Mouse (Mus musculus) embryonic facial prominence, embryonic 12.5 days (tissue): ENCODE results near the gene Zbtb12. TPM values are rescaled to one million over a fixed set of nuclear protein-coding genes. Genes with fewer than 3 reads are reported as not detected.

Experiments used
- ATAC-seq: fragments of 200-750 bp; cut with Nextera tagmentation; 2 replicates; pipeline ENCODE4 v1.8.0; 2017; ENCODE audit not compliant: insufficient number of reproducible peaks, insufficient read depth, low FRiP score, low TSS enrichment
- H3K27ac ChIP-seq: fragments of 300-500 bp; sonication (generic); 2 replicates; pipeline ENCODE4 v1.5.1; 2016; ENCODE audit warnings: mild to moderate bottlenecking
- H3K27me3 ChIP-seq: fragments of 300-500 bp; sonication (generic); 2 replicates; pipeline ENCODE4 v1.6.1; 2016; ENCODE audit warnings: mild to moderate bottlenecking, moderate library complexity
- H3K36me3 ChIP-seq: fragments of 300-500 bp; sonication (generic); 2 replicates; pipeline ENCODE4 v1.6.1; 2016; ENCODE audit warnings: mild to moderate bottlenecking
- H3K4me1 ChIP-seq: fragments of 300-500 bp; sonication (generic); 2 replicates; pipeline ENCODE4 v1.6.1; 2016
- H3K4me2 ChIP-seq: fragments of 300-500 bp; sonication (generic); replicated peaks from 2 replicates; pipeline ENCODE4 v1.6.1; 2016; ENCODE audit warnings: mild to moderate bottlenecking, moderate library complexity
- H3K4me3 ChIP-seq: fragments of 300-500 bp; sonication (generic); 2 replicates; pipeline ENCODE4 v1.5.1; 2016; ENCODE audit warnings: mild to moderate bottlenecking
- H3K9ac ChIP-seq: fragments of 300-500 bp; sonication (generic); 2 replicates; pipeline ENCODE4 v1.6.1; 2016; ENCODE audit warnings: mild to moderate bottlenecking, moderate library complexity
- H3K9me3 ChIP-seq: fragments of 300-500 bp; sonication (generic); 2 replicates; pipeline ENCODE4 v1.6.1; 2016; ENCODE audit warnings: mild to moderate bottlenecking, moderate library complexity
- WGBS: fragments of 180-500 bp; shearing (Covaris S2); methylation state at CpG from one replicate; pipeline ENCODE4 v1.1.7; 2016; 5-methylcytosine and 5-hydroxymethylcytosine counted together
- polyA plus RNA-seq: library from polyadenylated mRNA; unstranded; fragments of >200 nt; fragmentation: Nextera tagmentation; extraction: Ambion mirVana; gene quantifications from 2 replicates; pipeline ENCODE4 v1.2.1, GENCODE M21; 2016

Zbtb12 gene
- polyA plus RNA-seq, 1 experiment from 2014 or later, result 8.9 TPM

- Histone ChIP-seq H3K27me3 (0 out of 2 replicates have a peak, but pooled peaks cover 4% of the 10 kb centered on the region), H3K4me1 (peaks cover 20% of the 10 kb centered on the region), H3K36me3 (no peaks in the 10 kb centered on the region), H3K27ac (no peak overlapping the region), H3K4me3 (no peak overlapping the region), H3K9ac (no peak overlapping the region), H3K9me3 (no peaks in the 10 kb centered on the region), H3K4me2 (no peak overlapping the region)
- no peak for ATAC-seq
Measured at GRCm38 (mm10) chr17:34881166-34881565, 1.9 kb downstream of the Zbtb12 start.

GRCm38 (mm10) chr17:34881683-34882310, 2.5 kb downstream of the Zbtb12 start, which contains the start of gene Gm20547:
TSS of gene Gm20547 (minus strand) at chr17:34882042.
- 6% methylated on average over 15 of the region's 15 CpGs for WGBS
- ATAC-seq, result no peak
- no peaks in the 10 kb centered on the region for H3K9me3 ChIP-seq
- 0 out of 2 replicates have a peak, but pooled peaks cover 4% of the 10 kb centered on the region for H3K27me3 ChIP-seq
- no peak within 1 kb of the TSS for H3K27ac ChIP-seq
- peaks cover 20% of the 10 kb centered on the region for H3K4me1 ChIP-seq
- H3K4me2 ChIP-seq, result no peak within 1 kb of the TSS
- no peak within 1 kb of the TSS for H3K4me3 ChIP-seq
- no peaks in the 10 kb centered on the region for H3K36me3 ChIP-seq
- no peak within 1 kb of the TSS for H3K9ac ChIP-seq

DNA sequence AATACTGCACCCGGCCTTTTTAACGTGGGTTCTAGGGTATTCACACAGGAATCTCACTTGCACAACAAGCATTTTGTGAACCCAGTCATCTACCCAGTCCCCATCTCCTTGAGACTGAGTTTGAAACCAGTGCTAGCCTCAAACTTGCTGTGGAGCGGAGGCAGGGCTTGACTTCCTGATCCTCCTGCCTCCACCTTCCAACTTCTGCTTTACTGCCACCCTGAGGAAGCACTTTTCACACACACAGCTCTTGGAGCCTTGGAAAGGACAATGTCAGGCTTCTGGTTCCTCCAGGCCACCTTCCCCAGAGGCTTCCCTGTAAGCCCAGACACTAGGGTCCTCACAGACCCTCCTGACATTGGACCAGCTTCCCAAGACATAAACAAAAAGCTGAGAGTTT, 4.0 kb downstream of the Zbtb12 start:
- 70% methylated on average over 3 of the region's 3 CpGs for WGBS
- Histone ChIP-seq H3K27ac (no peak overlapping the region), H3K4me1 (peaks cover 20% of the 10 kb centered on the region), H3K4me2 (no peak overlapping the region), H3K9ac (no peak overlapping the region), H3K27me3 (0 out of 2 replicates have a peak, but pooled peaks cover 4% of the 10 kb centered on the region), H3K4me3 (no peak overlapping the region), H3K9me3 (no peaks in the 10 kb centered on the region), H3K36me3 (no peaks in the 10 kb centered on the region)
- ATAC-seq, result no peak

DNA sequence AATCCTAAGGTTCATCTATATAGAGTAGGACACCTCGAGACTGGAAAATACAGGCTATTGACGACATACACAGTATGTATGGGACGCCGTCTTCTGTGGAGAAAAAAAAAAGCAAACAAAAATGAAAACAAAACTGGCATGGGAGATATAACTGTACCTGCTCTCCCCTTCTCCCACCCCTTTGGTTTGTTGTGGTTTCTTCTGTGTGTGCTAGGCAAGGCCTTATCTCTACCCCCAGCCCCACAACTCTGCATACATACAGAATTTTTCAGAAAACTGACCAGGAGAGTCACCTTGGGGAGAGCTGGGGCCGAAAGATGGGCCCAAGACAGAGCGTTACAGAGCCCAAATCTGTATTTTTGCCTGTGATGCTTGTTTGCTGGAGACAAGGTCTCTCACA, 5.4 kb downstream of the Zbtb12 start:
- no peak for ATAC-seq
- Histone ChIP-seq H3K4me3 (no peak overlapping the region), H3K9ac (no peak overlapping the region), H3K4me2 (no peak overlapping the region), H3K4me1 (peaks cover 14% of the 10 kb centered on the region; the same call in 1 of the 2 replicates), H3K27ac (no peak overlapping the region), H3K27me3 (0 out of 2 replicates have a peak, but pooled peaks cover 2% of the 10 kb centered on the region), H3K36me3 (no peaks in the 10 kb centered on the region), H3K9me3 (no peaks in the 10 kb centered on the region)
- 87% methylated on average over 6 of the region's 6 CpGs for WGBS

GRCm38 (mm10) chr17:34885615-34886014, 6.3 kb downstream of the Zbtb12 start:
- Histone ChIP-seq H3K4me1 (peaks cover 11% of the 10 kb centered on the region; the same call in 1 of the 2 replicates), H3K36me3 (no peaks in the 10 kb centered on the region), H3K4me2 (no peak overlapping the region), H3K27ac (no peak overlapping the region), H3K27me3 (no peaks in the 10 kb centered on the region), H3K9me3 (no peaks in the 10 kb centered on the region), H3K4me3 (no peak overlapping the region), H3K9ac (no peak overlapping the region)
- ATAC-seq, result no peak
- WGBS, result 72% methylated on average over 3 of the region's 3 CpGs

GRCm38 (mm10) chr17:34887942-34888341, 8.7 kb downstream of the Zbtb12 start:
- WGBS, result 77% methylated on average over 5 of the region's 5 CpGs

GRCm38 (mm10) chr17:34890074-34890743, 10.9 kb downstream of the Zbtb12 start:
- H3K4me2 ChIP-seq, result no peak overlapping the region
- H3K4me1 ChIP-seq, result peaks cover 6% of the 10 kb centered on the region
- H3K9ac ChIP-seq, result no peak overlapping the region
- ATAC-seq, result no peak
- no peaks in the 10 kb centered on the region for H3K9me3 ChIP-seq
- 84% methylated on average over 12 of the region's 12 CpGs for WGBS
- no peak overlapping the region for H3K4me3 ChIP-seq
- H3K27me3 ChIP-seq, result no peaks in the 10 kb centered on the region
- H3K27ac ChIP-seq, result no peak overlapping the region
- no peaks in the 10 kb centered on the region for H3K36me3 ChIP-seq

More at GRCm38 (mm10) chr17:34887942-34888341, 8.7 kb downstream of the Zbtb12 start:
- Histone ChIP-seq H3K27ac (no peak overlapping the region), H3K4me2 (no peak overlapping the region), H3K27me3 (no peaks in the 10 kb centered on the region), H3K9ac (no peak overlapping the region), H3K36me3 (no peaks in the 10 kb centered on the region), H3K4me1 (peaks cover 6% of the 10 kb centered on the region; the same call in 1 of the 2 replicates), H3K9me3 (no peaks in the 10 kb centered on the region), H3K4me3 (no peak overlapping the region)
- ATAC-seq, result no peak

- no peak overlapping the region for H3K4me2 ChIP-seq
- no peak overlapping the region for H3K27ac ChIP-seq
- H3K9ac ChIP-seq, result no peak overlapping the region
- peaks cover 7% of the 10 kb centered on the region for H3K36me3 ChIP-seq
- 0 out of 2 replicates have a peak, but pooled peaks cover 4% of the 10 kb centered on the region for H3K9me3 ChIP-seq
- no peaks in the 10 kb centered on the region for H3K27me3 ChIP-seq
- no peak overlapping the region for H3K4me3 ChIP-seq
- WGBS, result 95% methylated on average over 2 of the region's 2 CpGs
- no peak for ATAC-seq
- H3K4me1 ChIP-seq, result peaks cover 18% of the 10 kb centered on the region
Measured at GRCm38 (mm10) chr17:34891377-34891776, 12.1 kb downstream of the Zbtb12 start.

DNA sequence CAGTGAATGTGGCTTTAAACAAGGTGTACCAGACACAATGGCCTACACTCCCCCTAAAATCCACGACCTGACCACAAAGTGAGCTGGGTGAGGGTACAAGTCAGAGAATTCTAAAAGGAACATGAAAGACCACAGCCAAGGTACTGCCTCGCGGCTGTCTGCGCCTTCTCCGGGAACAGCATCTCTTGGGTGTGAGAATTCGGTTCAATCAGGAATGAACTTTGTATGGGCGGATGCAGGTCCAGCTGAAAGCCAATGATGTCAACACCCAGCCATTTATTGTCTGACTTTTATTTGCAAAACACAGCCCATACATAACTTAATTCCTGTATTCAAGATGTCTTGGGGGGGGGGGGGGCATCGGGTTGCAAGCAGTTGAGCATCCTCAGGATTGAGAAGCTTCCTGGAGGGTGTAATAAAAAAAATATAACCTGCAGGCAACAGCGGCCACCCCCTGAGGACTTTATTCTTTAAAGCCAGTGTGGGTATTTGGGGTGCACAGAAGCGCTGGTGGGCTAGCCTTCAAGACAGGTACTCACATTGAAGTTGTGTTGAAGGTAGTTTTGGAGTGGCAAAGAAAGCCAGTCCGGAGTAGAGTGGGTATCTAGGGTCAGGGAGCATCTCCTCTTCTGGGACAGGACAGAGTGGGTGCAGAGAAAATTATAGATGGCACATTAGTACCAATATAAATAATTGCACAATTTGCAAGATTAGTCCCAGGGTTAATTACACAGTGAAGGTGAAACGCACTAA, 14.0 kb downstream of the Zbtb12 start:
- Histone ChIP-seq H3K27ac (0 out of 2 replicates have a peak overlapping the region, but pooled peaks have one; percentile 95), H3K4me1 (peaks cover 29% of the 10 kb centered on the region), H3K9me3 (0 out of 2 replicates have a peak, but pooled peaks cover 4% of the 10 kb centered on the region), H3K27me3 (no peaks in the 10 kb centered on the region), H3K4me3 (peak overlapping the region; percentile 83; the same call in 1 of the 2 replicates), H3K9ac (no peak overlapping the region), H3K36me3 (peaks cover 9% of the 10 kb centered on the region), H3K4me2 (peak overlapping the region; percentile 97)
- no peak for ATAC-seq
- WGBS, result 76% methylated on average over 12 of the region's 12 CpGs

DNA sequence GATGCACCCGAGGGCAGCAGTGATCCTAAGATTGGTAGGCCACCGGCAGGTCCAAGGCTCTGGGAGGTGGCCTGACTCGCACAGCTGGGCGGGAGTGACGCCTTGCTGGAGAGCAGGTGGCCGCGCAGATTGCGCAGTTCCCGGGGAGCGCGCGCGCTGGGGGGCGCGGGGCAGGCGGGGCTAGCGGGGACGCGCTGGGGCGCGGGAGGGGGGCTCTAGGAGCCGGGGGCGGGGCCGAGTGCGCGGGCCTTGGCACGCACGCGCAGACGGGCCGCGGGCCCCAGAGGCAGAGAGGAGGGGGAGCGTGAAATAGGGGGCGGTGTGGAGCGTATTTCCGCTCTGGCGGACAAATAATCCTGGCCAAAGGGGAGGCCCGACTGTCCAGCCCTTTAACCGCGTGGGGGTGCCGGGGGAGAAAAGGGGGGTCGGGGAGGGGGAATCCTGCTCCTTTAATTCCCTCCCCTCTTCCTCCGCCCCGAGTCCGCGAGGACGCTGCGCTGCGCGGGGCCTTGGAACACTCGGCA, 14.9 kb downstream of the Zbtb12 start:
- H3K36me3 ChIP-seq, result peaks cover 9% of the 10 kb centered on the region
- under 1% methylated on average over 49 of the region's 51 CpGs for WGBS
- H3K27ac ChIP-seq, result peak overlapping the region; percentile 95
- peak; percentile 86 for ATAC-seq
- H3K9ac ChIP-seq, result peak overlapping the region; percentile 95
- H3K4me3 ChIP-seq, result peak overlapping the region; percentile 83
- no peaks in the 10 kb centered on the region for H3K27me3 ChIP-seq
- peaks cover 29% of the 10 kb centered on the region for H3K4me1 ChIP-seq
- H3K4me2 ChIP-seq, result peak overlapping the region; percentile 97
- H3K9me3 ChIP-seq, result 0 out of 2 replicates have a peak, but pooled peaks cover 4% of the 10 kb centered on the region

DNA sequence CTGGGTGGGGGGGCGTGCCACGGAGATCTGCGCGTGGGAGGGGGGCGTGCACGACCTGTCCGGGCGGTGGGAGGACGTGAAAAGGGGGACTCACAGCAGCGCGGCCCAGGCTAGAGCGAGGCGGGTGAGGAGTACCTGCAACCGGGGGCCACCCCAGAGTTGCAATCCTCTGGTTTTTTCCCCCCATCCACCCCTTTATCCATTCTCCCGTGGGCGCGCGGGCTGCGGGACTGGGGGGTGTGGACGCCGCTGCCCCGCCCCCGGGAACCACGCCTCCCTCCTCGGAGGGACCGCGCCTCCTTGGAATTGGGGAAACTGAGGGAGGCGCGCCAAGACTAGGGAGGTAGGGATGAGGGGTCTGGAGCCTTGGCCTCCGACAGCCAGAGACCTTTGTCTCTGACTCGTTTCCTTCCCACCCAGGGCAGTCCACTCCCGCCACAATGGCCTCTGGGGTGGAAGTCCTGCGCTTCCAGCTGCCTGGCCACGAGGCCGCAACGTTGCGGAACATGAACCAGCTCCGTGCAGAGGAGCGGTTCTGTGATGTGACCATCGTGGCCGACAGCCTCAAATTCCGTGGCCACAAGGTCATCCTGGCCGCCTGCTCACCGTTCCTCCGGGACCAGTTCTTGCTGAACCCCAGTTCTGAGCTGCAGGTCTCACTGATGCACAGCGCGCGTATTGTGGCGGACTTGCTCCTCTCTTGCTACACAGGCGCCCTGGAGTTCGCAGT, 15.7 kb downstream of the Zbtb12 start:
- 0 out of 2 replicates have a peak, but pooled peaks cover 4% of the 10 kb centered on the region for H3K9me3 ChIP-seq
- peak overlapping the region; percentile 97 for H3K4me2 ChIP-seq
- no peak for ATAC-seq
- H3K9ac ChIP-seq, result peak overlapping the region; percentile 95
- no peaks in the 10 kb centered on the region for H3K27me3 ChIP-seq
- 6% methylated on average over 48 of the region's 51 CpGs for WGBS
- peaks cover 9% of the 10 kb centered on the region for H3K36me3 ChIP-seq
- peaks cover 29% of the 10 kb centered on the region for H3K4me1 ChIP-seq
- peak overlapping the region; percentile 83 for H3K4me3 ChIP-seq
- H3K27ac ChIP-seq, result peak overlapping the region; percentile 95
